Mouse (Mus musculus): Measurements from ENCODE around the gene 4930548H24Rik. TPM values are rescaled to one million over a fixed set of nuclear protein-coding genes. Genes with fewer than 3 reads are reported as not detected.

The 4930548H24Rik gene
- 1 to 10 TPM in 1 of 2 experiments, under 1 TPM in 1; 0.35 to 2.4 TPM for polyA plus RNA-seq (2017; shearing (Covaris generic))

GRCm38 (mm10) chr5:31485440-31485839, at the start of gene 4930548H24Rik:
TSS of gene 4930548H24Rik (plus strand) at chr5:31485740.

GRCm38 (mm10) chr5:31451878-31452561, 33.5 kb upstream of the 4930548H24Rik start, which contains the start of gene Zfp512:
TSS of gene Zfp512 (plus strand) at chr5:31452431.

GRCm38 (mm10) chr5:31494513-31495297, 9.2 kb downstream of the 4930548H24Rik start, which contains the start of gene Gpn1:
TSS of gene Gpn1 (plus strand) at chr5:31494741.

GRCm38 (mm10) chr5:31526354-31527116, 41.0 kb downstream of the 4930548H24Rik start, which contains the start of gene Slc4a1ap:
TSS of gene Slc4a1ap (plus strand) at chr5:31526995.

GRCm38 (mm10) chr5:31527707-31528106, 42.2 kb downstream of the 4930548H24Rik start, which contains the start of gene Supt7l:
TSS of gene Supt7l (minus strand) at chr5:31527807.

Other genes with a start within 250 kb of the 4930548H24Rik start
- 100 to 1,000 TPM; 183 to 222 TPM for gene Nrbp1, start 244.9 kb upstream of the 4930548H24Rik start, polyA plus RNA-seq (2017; shearing (Covaris generic))
- gene Gm9970, start 244.5 kb upstream of the 4930548H24Rik start, polyA plus RNA-seq (2017; shearing (Covaris generic)) = 1 to 10 TPM in 1 of 2 experiments, under 1 TPM in 1; 0.40 to 1.1 TPM
- 10 to 100 TPM; 42.9 to 53.5 TPM for gene Krtcap3, start 234.0 kb upstream of the 4930548H24Rik start, polyA plus RNA-seq (2017; shearing (Covaris generic))
- 10 to 100 TPM in 1 of 2 experiments, 1 to 10 TPM in 1; 6.7 to 10.3 TPM for gene Ift172, start 194.6 kb upstream of the 4930548H24Rik start, polyA plus RNA-seq (2017; shearing (Covaris generic))
- gene Fndc4, start 189.7 kb upstream of the 4930548H24Rik start, polyA plus RNA-seq (2017; shearing (Covaris generic)) = under 1 TPM; 0.16 to 0.71 TPM
- gene Gckr, start 188.3 kb upstream of the 4930548H24Rik start, polyA plus RNA-seq (2017; shearing (Covaris generic)) = under 1 TPM; 0.07 to 0.99 TPM
- 10 to 100 TPM; 53.9 to 61.7 TPM for gene Zfp512, start 33.3 kb upstream of the 4930548H24Rik start, polyA plus RNA-seq (2017; shearing (Covaris generic))
- 10 to 100 TPM; 32.8 to 48.0 TPM for gene Gpn1, start 9.0 kb downstream of the 4930548H24Rik start, polyA plus RNA-seq (2017; shearing (Covaris generic))
- 10 to 100 TPM; 51.0 to 58.9 TPM for gene Slc4a1ap, start 41.3 kb downstream of the 4930548H24Rik start, polyA plus RNA-seq (2017; shearing (Covaris generic))
- gene Supt7l, start 42.1 kb downstream of the 4930548H24Rik start, polyA plus RNA-seq (2017; shearing (Covaris generic)) = 10 to 100 TPM; 27.0 to 33.5 TPM
- gene Mrpl33, start 111.2 kb downstream of the 4930548H24Rik start, polyA plus RNA-seq (2017; shearing (Covaris generic)) = 100 to 1,000 TPM; 201 to 233 TPM
- 10 to 100 TPM; 14.6 to 19.4 TPM for gene Rbks, start 211.9 kb downstream of the 4930548H24Rik start, polyA plus RNA-seq (2017; shearing (Covaris generic))
- gene Babam2, start 211.9 kb downstream of the 4930548H24Rik start, polyA plus RNA-seq (2017; shearing (Covaris generic)) = 10 to 100 TPM; 37.7 to 51.3 TPM

Measured in inflammation-experienced regulatory T-cells (primary cell).